8 mouse cellular contexts compared by ENCODE assay signal in the genomic region with DNA sequence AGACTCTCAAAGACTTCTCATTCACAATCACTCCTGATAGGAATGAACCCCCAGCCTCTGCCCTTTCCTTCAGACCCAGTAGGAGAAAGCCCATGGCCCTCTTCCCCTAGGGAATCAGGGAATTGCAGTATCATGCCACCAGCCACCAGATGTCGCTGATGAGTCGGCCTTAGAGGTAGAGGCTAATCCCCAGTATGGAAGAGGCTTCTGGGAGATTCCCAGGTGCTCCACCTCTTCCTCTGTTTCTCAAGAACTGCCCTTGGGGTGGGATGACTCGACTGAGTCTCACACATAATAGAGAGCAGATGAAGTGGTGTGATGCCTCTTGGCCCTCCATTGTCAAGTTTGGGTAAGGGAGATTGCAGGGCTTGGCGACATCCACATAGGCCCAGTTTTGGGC. TPM values are rescaled to one million over a fixed set of nuclear protein-coding genes. Genes with fewer than 3 reads are reported as not detected.
A peak's percentile ranks its signal among the peaks of the same experiment; 100 is the strongest.
DNase-seq lines count a peak whose midpoint lies in the region; ATAC-seq and TF ChIP-seq lines count a peak whose summit lies in the region.

No protein-coding gene starts in this region.

- no peak for ATAC-seq in hindbrain, postnatal 0 days
- 0 out of 2 replicates have a peak, but pooled peaks have one; percentile 34 for ATAC-seq in stomach, postnatal 0 days (ENCODE audit: low FRiP score, low TSS enrichment)

- no peaks in the 10 kb centered on the region for H3K9me3 ChIP-seq in hindbrain, postnatal 0 days (ENCODE audit: low read length)
- no peaks in the 10 kb centered on the region for H3K9me3 ChIP-seq in stomach, postnatal 0 days (ENCODE audit: control insufficient read depth, low read length)

- peak; percentile 76 for DNase-seq in gastrocnemius, adult 18-20 months (ENCODE audit: low spot score)
- no peak for DNase-seq in gastrocnemius, postnatal 25 days
- peak; percentile 77 for DNase-seq in urinary bladder, postnatal 14 days (ENCODE audit: low spot score)
- no peak for DNase-seq in urinary bladder, postnatal 10 days (ENCODE audit: low spot score)
- DNase-seq in embryo, embryonic 10 days (ENCODE audit: low spot score): peak; percentile 91
- peak; percentile 87 for DNase-seq in hindbrain, postnatal 0 days (ENCODE audit: low spot score)
- DNase-seq in lung, postnatal 10 days: peak; percentile 87
- DNase-seq in stomach, postnatal 0 days (ENCODE audit: low spot score): peak; percentile 78

- no peak for TF ChIP-seq EP300 in stomach, postnatal 0 days (optimal IDR thresholded peaks at IDR 0.05)

- H3K27me3 ChIP-seq in hindbrain, postnatal 0 days (ENCODE audit: insufficient read depth, low read length): no peaks in the 10 kb centered on the region
- H3K27me3 ChIP-seq in stomach, postnatal 0 days (ENCODE audit: control insufficient read depth, insufficient read depth, low read length): no peaks in the 10 kb centered on the region

- no peak overlapping the region for H3K4me3 ChIP-seq in hindbrain, postnatal 0 days (ENCODE audit: low read length)
- no peak overlapping the region for H3K4me3 ChIP-seq in stomach, postnatal 0 days (ENCODE audit: low read depth, low read length)

- no peaks in the 10 kb centered on the region for H3K36me3 ChIP-seq in hindbrain, postnatal 0 days (ENCODE audit: insufficient read depth, low read length)
- H3K36me3 ChIP-seq in stomach, postnatal 0 days (ENCODE audit: control insufficient read depth, insufficient read depth, low read length): no peaks in the 10 kb centered on the region

- TF ChIP-seq CTCF in hindbrain, postnatal 0 days (IDR thresholded peaks at IDR 0.05; ENCODE audit: low read depth): peak; percentile 96
- TF ChIP-seq CTCF in stomach, postnatal 0 days (IDR thresholded peaks at IDR 0.05; ENCODE audit: low read depth): peak; percentile 96

- WGBS in hindbrain, postnatal 0 days: 26% methylated on average over 4 of the region's 4 CpGs
- WGBS in stomach, postnatal 0 days: 22% methylated on average over 4 of the region's 4 CpGs

- no peak overlapping the region for H3K9ac ChIP-seq in hindbrain, postnatal 0 days (replicated peaks; ENCODE audit: low read length)
- no peak overlapping the region for H3K9ac ChIP-seq in stomach, postnatal 0 days (ENCODE audit: low read length)

- peaks cover 20% of the 10 kb centered on the region for H3K4me1 ChIP-seq in hindbrain, postnatal 0 days (ENCODE audit: insufficient read depth, low read length)
- H3K4me1 ChIP-seq in stomach, postnatal 0 days (replicated peaks; ENCODE audit: control insufficient read depth, insufficient read depth): peaks cover 5% of the 10 kb centered on the region

- H3K4me2 ChIP-seq in hindbrain, postnatal 0 days (ENCODE audit: low read depth, low read length): no peak overlapping the region
- H3K4me2 ChIP-seq in stomach, postnatal 0 days (replicated peaks; ENCODE audit: low read depth): no peak overlapping the region

- no peak overlapping the region for H3K27ac ChIP-seq in hindbrain, postnatal 0 days
- no peak overlapping the region for H3K27ac ChIP-seq in stomach, postnatal 0 days (replicated peaks)

RNA-seq across cellular contexts. Expression of a gene that starts 3.7 kb away (rescaled TPM):
- total RNA-seq in gastrocnemius, adult 18-20 months (2021): under 1 TPM in 1 of 2 experiments, not detected in 1; 0.19 TPM
- under 1 TPM in 1 of 2 experiments, not detected in 1; 0.75 TPM for total RNA-seq in gastrocnemius, postnatal 25 days (2021)
- total RNA-seq in hindbrain, postnatal 0 days (2014; rRNA removed): 8.5 and 10.4 TPM in 2 replicates
- 3.7 and 4.6 TPM in 2 replicates for polyA plus RNA-seq in hindbrain, postnatal 0 days (2015; fragmentation: Nextera tagmentation; extraction: Ambion mirVana)
- polyA plus RNA-seq in stomach, postnatal 0 days (2015; fragmentation: Nextera tagmentation; extraction: Ambion mirVana): 1.3 and 1.6 TPM in 2 replicates

RNA-seq across cellular contexts. Expression of a gene that starts 9.8 kb away (rescaled TPM):
- total RNA-seq in gastrocnemius, adult 18-20 months (2021): 10 to 100 TPM; 17.6 to 37.2 TPM
- 10 to 100 TPM; 14.9 to 21.8 TPM for total RNA-seq in gastrocnemius, postnatal 25 days (2021)
- total RNA-seq in hindbrain, postnatal 0 days (2014; rRNA removed): 6.1 and 9.1 TPM in 2 replicates
- 7.1 and 8.0 TPM in 2 replicates for polyA plus RNA-seq in hindbrain, postnatal 0 days (2015; fragmentation: Nextera tagmentation; extraction: Ambion mirVana)
- polyA plus RNA-seq in stomach, postnatal 0 days (2015; fragmentation: Nextera tagmentation; extraction: Ambion mirVana): 4.7 and 5.3 TPM in 2 replicates

Comparison
In these comparisons a context has a peak if more than half of its experiments do, and no peak if none do; other contexts are left out.
1. DNase-seq: peak in gastrocnemius, adult 18-20 months (single experiment), urinary bladder, postnatal 14 days (single experiment), embryo, embryonic 10 days (single experiment), hindbrain, postnatal 0 days (single experiment), lung, postnatal 10 days (single experiment) and stomach, postnatal 0 days (single experiment); none in gastrocnemius, postnatal 25 days (single experiment) and urinary bladder, postnatal 10 days (single experiment).